Mouse (Mus musculus) midbrain, embryonic 16.5 days (tissue): ENCODE results near the gene Capzb. TPM values are rescaled to one million over a fixed set of nuclear protein-coding genes. Genes with fewer than 3 reads are reported as not detected.

Experiments used
- ATAC-seq: fragments of 200-750 bp; cut with Nextera tagmentation; 2 replicates; pipeline ENCODE4 v1.8.0; 2017; ENCODE audit warnings: moderate TSS enrichment
- H3K27ac ChIP-seq: fragments of 300-500 bp; sonication (generic); 2 replicates; pipeline ENCODE4 v1.5.1; 2014; ENCODE audit warnings: mild to moderate bottlenecking, low read length, mixed read lengths
- H3K27me3 ChIP-seq: fragments of 300-500 bp; sonication (generic); 2 replicates; pipeline ENCODE4 v1.6.1; 2014; ENCODE audit warnings: low read depth, low read length, mixed read lengths; ENCODE audit not compliant: control insufficient read depth, insufficient read depth
- H3K36me3 ChIP-seq: fragments of 300-500 bp; sonication (generic); 2 replicates; pipeline ENCODE4 v1.6.1; 2014; ENCODE audit warnings: mild to moderate bottlenecking, low read length, moderate library complexity, mixed read lengths; ENCODE audit not compliant: control insufficient read depth, insufficient read depth
- H3K4me1 ChIP-seq: fragments of 300-500 bp; sonication (generic); 2 replicates; pipeline ENCODE4 v1.6.1; 2014; ENCODE audit warnings: mild to moderate bottlenecking, low read length, mixed read lengths; ENCODE audit not compliant: control insufficient read depth, insufficient read depth
- H3K4me2 ChIP-seq: fragments of 300-500 bp; sonication (generic); 2 replicates; pipeline ENCODE4 v1.6.1; 2014; ENCODE audit warnings: mild to moderate bottlenecking, low read length, mixed read lengths
- H3K4me3 ChIP-seq: fragments of 300-500 bp; sonication (generic); 2 replicates; pipeline ENCODE4 v1.5.1; 2014; ENCODE audit warnings: low read depth, mild to moderate bottlenecking, low read length, moderate library complexity, mixed read lengths
- H3K9ac ChIP-seq: fragments of 300-500 bp; sonication (generic); 2 replicates; pipeline ENCODE4 v1.6.1; 2014; ENCODE audit warnings: low read depth, low read length, mixed read lengths
- H3K9me3 ChIP-seq: fragments of 300-500 bp; sonication (generic); replicated peaks from 2 replicates; pipeline ENCODE4 v1.6.1; 2014; ENCODE audit warnings: mild to moderate bottlenecking, low read length, mixed read lengths; ENCODE audit not compliant: control insufficient read depth, poor library complexity, severe bottlenecking
- whole genome bisulfite sequencing: fragments of 180-500 bp; shearing (Covaris S2); extraction: QIAGEN DNeasy Blood & Tissue Kit; methylation state at CpG from one replicate; pipeline ENCODE4 v1.1.7; 2014; 5-methylcytosine and 5-hydroxymethylcytosine counted together
- polyA plus RNA-seq: library from polyadenylated mRNA; unstranded; fragments of >200 nt; fragmentation: Nextera tagmentation; extraction: Ambion mirVana; gene quantifications from 2 replicates; pipeline ENCODE4 v1.2.1, GENCODE M21; 2015

Gene Capzb
- polyA plus RNA-seq, 1 experiment from 2014 or later = 331 TPM

DNA sequence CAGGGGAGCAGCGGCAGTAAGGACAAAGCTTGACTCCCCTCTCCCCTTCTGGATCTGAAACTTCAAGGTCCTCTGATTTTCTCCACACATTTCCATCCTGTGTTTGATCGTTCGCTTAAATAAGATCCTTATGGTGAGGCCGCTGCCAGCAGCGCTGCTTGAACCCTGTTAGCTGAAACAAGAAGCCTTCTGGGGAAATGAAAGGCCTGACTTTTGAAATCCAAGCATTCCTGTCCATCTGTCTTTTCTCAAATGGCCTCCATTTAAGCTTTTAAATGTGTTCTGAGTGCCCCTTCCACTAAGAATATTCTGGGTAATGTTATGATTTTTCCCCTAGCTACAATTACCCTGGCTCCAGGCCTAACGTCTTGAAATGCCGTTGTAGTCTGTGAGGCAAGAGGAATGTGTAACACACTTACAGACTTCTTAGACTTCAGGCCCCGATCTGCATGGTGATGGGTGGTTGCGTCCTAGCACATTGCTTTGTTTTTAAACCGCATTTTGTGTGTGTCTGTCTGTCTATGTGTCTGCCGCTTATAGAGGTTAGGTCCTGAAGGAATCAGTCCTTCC is 66.7 kb downstream of the Capzb start:
- Histone ChIP-seq H3K9me3 (no peaks in the 10 kb centered on the region), H3K27me3 (no peaks in the 10 kb centered on the region), H3K4me2 (no peak overlapping the region), H3K4me1 (no peaks in the 10 kb centered on the region), H3K36me3 (peaks cover 19% of the 10 kb centered on the region), H3K27ac (no peak overlapping the region), H3K9ac (no peak overlapping the region), H3K4me3 (no peak overlapping the region)
- no peak for ATAC-seq
- 90% methylated on average over 11 of the region's 11 CpGs for WGBS

DNA sequence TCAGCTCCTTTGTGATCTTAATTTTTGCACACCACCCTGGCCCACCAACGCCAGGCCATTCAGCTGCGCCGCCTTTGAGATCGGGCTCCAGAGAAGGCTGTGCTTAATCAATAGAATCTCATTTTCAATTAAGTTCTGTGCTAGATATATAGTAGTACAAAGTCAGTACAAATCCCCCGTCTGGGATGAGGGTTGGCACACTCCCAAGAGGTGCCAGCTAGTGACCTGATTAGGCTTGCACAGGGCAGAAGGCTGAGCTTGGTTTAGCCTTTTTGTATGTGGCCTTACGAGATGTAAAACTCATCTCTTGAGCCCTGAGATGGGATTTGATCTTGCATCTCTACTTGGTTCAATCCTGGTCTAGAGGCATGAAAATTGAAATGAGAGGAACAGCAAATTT is 70.3 kb downstream of the Capzb start:
- 91% methylated on average over 6 of the region's 6 CpGs for WGBS
- no peak overlapping the region for H3K9ac ChIP-seq
- H3K9me3 ChIP-seq = no peaks in the 10 kb centered on the region
- no peak for ATAC-seq
- no peak overlapping the region for H3K4me3 ChIP-seq
- no peaks in the 10 kb centered on the region for H3K4me1 ChIP-seq
- no peaks in the 10 kb centered on the region for H3K27me3 ChIP-seq
- no peak overlapping the region for H3K4me2 ChIP-seq
- H3K36me3 ChIP-seq = peaks cover 9% of the 10 kb centered on the region; the same call in 1 of the 2 replicates
- no peak overlapping the region for H3K27ac ChIP-seq

GRCm38 (mm10) chr4:139265783-139266499 is 73.2 kb downstream of the Capzb start:
- no peak overlapping the region for H3K27ac ChIP-seq
- peaks cover 7% of the 10 kb centered on the region; the same call in 1 of the 2 replicates for H3K36me3 ChIP-seq
- WGBS = 86% methylated on average over 13 of the region's 13 CpGs
- H3K4me3 ChIP-seq = no peak overlapping the region
- no peak for ATAC-seq
- H3K4me1 ChIP-seq = no peaks in the 10 kb centered on the region
- no peak overlapping the region for H3K4me2 ChIP-seq
- no peaks in the 10 kb centered on the region for H3K9me3 ChIP-seq
- H3K27me3 ChIP-seq = no peaks in the 10 kb centered on the region
- no peak overlapping the region for H3K9ac ChIP-seq

DNA sequence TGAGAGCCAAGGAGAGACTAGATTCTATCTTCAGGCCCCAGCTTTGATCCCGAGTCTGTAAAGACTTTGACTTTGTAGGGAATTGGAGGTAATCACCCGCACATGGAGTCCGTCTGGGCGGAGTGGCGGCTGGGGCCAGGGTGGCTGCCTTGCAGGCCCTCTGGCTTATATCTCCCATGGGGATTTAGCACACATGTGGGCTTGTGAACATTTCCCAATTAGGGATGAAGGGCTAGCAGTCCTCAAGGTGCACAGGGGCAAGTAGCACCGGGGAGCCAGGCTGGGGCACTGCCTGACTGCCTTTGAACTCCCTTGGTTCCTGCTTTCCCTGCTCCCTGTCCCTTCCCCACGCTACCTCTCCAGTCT is 73.8 kb downstream of the Capzb start:
- H3K27ac ChIP-seq = no peak overlapping the region
- peaks cover 7% of the 10 kb centered on the region; the same call in 1 of the 2 replicates for H3K36me3 ChIP-seq
- no peak overlapping the region for H3K9ac ChIP-seq
- no peaks in the 10 kb centered on the region for H3K4me1 ChIP-seq
- H3K27me3 ChIP-seq = no peaks in the 10 kb centered on the region
- 80% methylated on average over 7 of the region's 7 CpGs for WGBS
- no peak overlapping the region for H3K4me3 ChIP-seq
- no peaks in the 10 kb centered on the region for H3K9me3 ChIP-seq
- no peak for ATAC-seq
- no peak overlapping the region for H3K4me2 ChIP-seq

DNA sequence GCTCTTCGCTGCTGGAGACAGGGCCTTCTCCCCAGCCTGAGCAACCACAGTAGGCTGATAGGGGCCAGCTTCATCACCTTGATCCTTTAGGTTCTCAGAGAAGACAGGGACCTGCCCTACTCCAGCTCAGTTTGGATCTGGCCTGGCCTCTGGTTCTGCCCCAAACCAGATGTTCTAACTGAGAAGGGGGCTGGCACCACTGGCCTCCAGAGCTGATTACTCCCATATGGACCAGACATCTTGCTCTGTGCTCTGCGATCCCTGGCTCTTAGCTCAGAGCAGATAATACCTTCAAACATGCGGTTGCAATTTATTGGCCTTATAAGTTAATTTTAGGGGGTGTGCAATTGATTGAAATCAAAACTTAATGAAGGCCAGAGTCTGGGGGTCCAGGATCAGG is 74.6 kb downstream of the Capzb start:
- H3K4me1 ChIP-seq = no peaks in the 10 kb centered on the region
- H3K9me3 ChIP-seq = no peaks in the 10 kb centered on the region
- ATAC-seq = no peak
- WGBS = 96% methylated on average over 3 of the region's 3 CpGs
- H3K27ac ChIP-seq = no peak overlapping the region
- no peak overlapping the region for H3K4me3 ChIP-seq
- no peaks in the 10 kb centered on the region for H3K27me3 ChIP-seq
- H3K4me2 ChIP-seq = no peak overlapping the region
- no peak overlapping the region for H3K9ac ChIP-seq
- peaks cover 2% of the 10 kb centered on the region; the same call in 1 of the 2 replicates for H3K36me3 ChIP-seq

- WGBS = 85% methylated on average over 1 of the region's 1 CpGs
- Histone ChIP-seq H3K9me3 (no peaks in the 10 kb centered on the region), H3K27ac (no peak overlapping the region), H3K4me2 (no peak overlapping the region), H3K4me3 (no peak overlapping the region), H3K36me3 (0 out of 2 replicates have a peak, but pooled peaks cover 2% of the 10 kb centered on the region), H3K27me3 (no peaks in the 10 kb centered on the region), H3K4me1 (no peaks in the 10 kb centered on the region), H3K9ac (no peak overlapping the region)
- ATAC-seq = no peak
Observed at GRCm38 (mm10) chr4:139268242-139268641, 75.5 kb downstream of the Capzb start.

DNA sequence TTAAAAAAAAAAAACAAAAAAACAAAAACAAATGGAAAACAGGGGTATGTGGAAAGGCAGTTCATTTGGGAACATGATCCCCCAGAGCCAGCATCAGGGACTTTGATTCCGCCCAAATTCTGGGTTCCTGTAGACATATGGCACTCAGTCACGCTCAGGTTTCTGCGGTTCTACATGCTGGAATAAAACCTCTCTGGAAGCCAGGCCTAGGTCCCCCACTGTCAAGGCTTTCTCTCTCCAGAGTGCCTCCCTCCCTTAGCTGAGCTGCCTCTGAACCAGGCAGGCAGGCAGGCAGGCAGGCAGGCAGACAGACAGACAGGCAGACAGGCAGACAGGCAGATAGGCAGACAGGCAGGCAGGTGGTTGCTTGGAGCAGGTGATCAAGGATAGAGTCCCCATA is 77.5 kb downstream of the Capzb start:
- no peak overlapping the region for H3K4me2 ChIP-seq
- no peaks in the 10 kb centered on the region for H3K4me1 ChIP-seq
- H3K9ac ChIP-seq = no peak overlapping the region
- no peak overlapping the region for H3K4me3 ChIP-seq
- peaks cover 2% of the 10 kb centered on the region; the same call in 1 of the 2 replicates for H3K36me3 ChIP-seq
- ATAC-seq = no peak
- no peaks in the 10 kb centered on the region for H3K9me3 ChIP-seq
- H3K27ac ChIP-seq = no peak overlapping the region
- WGBS = 88% methylated on average over 3 of the region's 3 CpGs
- H3K27me3 ChIP-seq = no peaks in the 10 kb centered on the region

DNA sequence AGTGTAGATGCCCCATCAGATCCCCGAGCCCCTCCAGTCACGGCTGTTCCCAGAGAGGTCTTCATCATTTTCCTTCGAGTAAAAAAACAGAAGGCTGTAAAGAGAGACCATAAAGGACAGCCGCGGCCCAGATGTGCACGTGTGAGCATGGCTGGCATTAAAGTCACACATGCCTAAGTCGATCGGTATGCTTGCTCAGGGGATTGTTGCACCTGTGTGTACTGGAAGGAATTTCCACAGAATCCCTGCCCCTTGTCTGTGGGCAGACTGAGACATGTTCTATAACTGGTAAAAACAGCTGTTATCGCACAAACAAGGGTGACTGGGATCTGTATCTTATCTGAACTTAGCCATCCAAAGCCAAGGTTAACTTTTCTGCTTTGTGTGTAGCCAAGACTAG is 78.9 kb downstream of the Capzb start:
- ATAC-seq = no peak

DNA sequence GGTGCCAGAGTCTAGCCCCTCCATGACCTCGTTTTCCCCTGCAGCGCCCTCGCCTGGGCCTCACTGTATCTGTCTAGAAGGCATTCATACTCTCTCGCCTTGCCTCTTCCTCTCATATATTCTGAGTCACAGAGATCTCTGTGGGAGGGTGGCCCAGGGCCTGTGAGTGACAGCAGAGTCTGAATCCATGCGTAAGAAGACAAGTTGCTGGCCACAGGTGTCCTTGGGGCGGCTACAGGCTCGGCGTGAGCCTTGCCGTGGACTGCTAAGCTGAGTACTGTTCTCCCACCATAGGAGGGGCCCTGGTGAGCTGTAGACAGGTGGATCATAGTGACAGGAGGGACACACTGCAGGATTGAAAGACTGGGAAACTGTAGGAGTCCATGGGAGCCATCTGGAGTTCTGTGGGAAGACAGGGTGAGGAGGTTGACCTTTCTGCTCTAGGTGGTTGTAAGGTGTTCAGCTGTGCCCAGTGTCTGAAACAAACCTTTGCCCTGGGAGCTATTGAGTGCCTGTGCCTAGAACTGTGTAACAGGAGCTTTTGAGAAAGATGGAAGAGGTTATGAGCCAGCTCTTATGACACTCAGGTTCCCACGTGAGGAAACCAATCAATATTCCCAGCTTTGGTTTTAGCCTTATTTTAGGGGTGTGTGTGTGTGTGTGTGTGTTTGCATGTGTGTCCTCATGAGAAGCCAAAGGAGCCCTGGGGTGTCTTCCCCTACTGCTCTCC is 80.4 kb downstream of the Capzb start:
- Histone ChIP-seq H3K4me2 (no peak overlapping the region), H3K36me3 (peaks cover 2% of the 10 kb centered on the region; the same call in 1 of the 2 replicates), H3K4me3 (no peak overlapping the region), H3K4me1 (no peaks in the 10 kb centered on the region), H3K9me3 (no peaks in the 10 kb centered on the region), H3K27me3 (no peaks in the 10 kb centered on the region), H3K27ac (no peak overlapping the region), H3K9ac (no peak overlapping the region)
- no peak for ATAC-seq
- WGBS = 90% methylated on average over 10 of the region's 10 CpGs

More for the DNA sequence above, 78.9 kb downstream of the Capzb start:
- Histone ChIP-seq H3K4me1 (no peaks in the 10 kb centered on the region), H3K27me3 (no peaks in the 10 kb centered on the region), H3K4me2 (no peak overlapping the region), H3K4me3 (no peak overlapping the region), H3K36me3 (peaks cover 2% of the 10 kb centered on the region; the same call in 1 of the 2 replicates), H3K27ac (no peak overlapping the region), H3K9ac (no peak overlapping the region), H3K9me3 (no peaks in the 10 kb centered on the region)
- WGBS = 94% methylated on average over 9 of the region's 9 CpGs
